In genomic region chr15:37124951-37125350, GRCm38 (mm10) we compare ENCODE assay signal across 14 mouse cellular contexts.
"Had no signal": no experiment of that assay in that cellular context is flagged by ENCODE, and none has a peak within 500 bp of the region (broad histone marks: within the 10 kb centered on the region; RNA-seq: fewer than 3 reads in every experiment).

No protein-coding gene starts in this region.

- ATAC-seq: inflammation-experienced regulatory T-cells, adult 6 months; midbrain, embryonic 16.5 days had no signal

- H3K4me3 ChIP-seq: liver, embryonic 13.5 days; midbrain, embryonic 12.5 days; myocyte; neural tube, embryonic 13.5 days had no signal

- H3K27me3 ChIP-seq: liver, embryonic 13.5 days; midbrain, embryonic 12.5 days; neural tube, embryonic 13.5 days had no signal

- H3K4me2 ChIP-seq: liver, embryonic 13.5 days; midbrain, embryonic 12.5 days; neural tube, embryonic 13.5 days had no signal

- H3K4me1 ChIP-seq: liver, embryonic 13.5 days; midbrain, embryonic 12.5 days; neural tube, embryonic 13.5 days had no signal

- H3K9ac ChIP-seq: liver, embryonic 13.5 days; midbrain, embryonic 12.5 days; neural tube, embryonic 13.5 days had no signal

- H3K9me3 ChIP-seq: liver, embryonic 13.5 days; midbrain, embryonic 12.5 days; neural tube, embryonic 13.5 days had no signal

- DNase-seq: kidney, adult 9 months; liver, embryonic 13.5 days; lung, adult 2 months; lung, postnatal 14 days; lung, postnatal 4 days; retina, postnatal 1 day; thymus, adult 2 months; thymus, postnatal 14 days; thymus, postnatal 4 days had no signal

- H3K36me3 ChIP-seq: liver, embryonic 13.5 days; midbrain, embryonic 12.5 days; neural tube, embryonic 13.5 days had no signal

- H3K27ac ChIP-seq: liver, embryonic 13.5 days; midbrain, embryonic 12.5 days; neural tube, embryonic 13.5 days had no signal
